Mouse (Mus musculus) cerebellum, adult (tissue): ENCODE data around the gene Gm3500.
"Not testable (repeated sequence)": the region's sequence is repeated elsewhere in the genome, so short reads cannot be mapped to it uniquely, and the experiment has no call there.

Source experiments
- ATAC-seq: cut with Nextera tagmentation; 2 replicates; pipeline ENCODE4 v1.9.2; 2017; ENCODE audit warnings: mild to moderate bottlenecking, moderate library complexity, mixed read lengths; ENCODE audit not compliant: insufficient number of reproducible peaks, low FRiP score, low TSS enrichment

Gm3500 gene

GRCm38 (mm10) chr14:5388949-5389348 is at the start of gene Gm3500:
Gene Gm3500 (minus strand): TSS chr14:5389049.
- not testable (repeated sequence) for ATAC-seq

- not testable (repeated sequence) for ATAC-seq
Measured at GRCm38 (mm10) chr14:5334828-5335227, 54.0 kb downstream of the Gm3500 start, which contains the start of gene Gm3542. Gene Gm3542 (minus strand): TSS chr14:5334928.
